Mouse (Mus musculus) cortical plate, adult 2 months (tissue): Measurements from ENCODE around the gene Adh6b.

ENCODE experiments used
- CTCF ChIP-seq: fragments of 200-500 bp; IDR thresholded peaks from 2 replicates; pipeline ENCODE4 v1.5.1; 2011; ENCODE audit warnings: mild to moderate bottlenecking, control low read depth, low read length; ENCODE audit not compliant: insufficient read depth; ENCODE audit errors: extremely low read depth
- POLR2A ChIP-seq: fragments of 200-500 bp; IDR thresholded peaks from 2 replicates; pipeline ENCODE4 v1.6.1; 2011; ENCODE audit warnings: mild to moderate bottlenecking, low read length, control low read depth; ENCODE audit not compliant: insufficient read depth; ENCODE audit errors: extremely low read depth

GRCm38 (mm10) chr3:138336104-138336754, 5.3 kb upstream of the Adh6b start:
- TF ChIP-seq POLR2A (no peak), CTCF (no peak)
